ENCODE assay signal across 9 mouse cellular contexts in genomic region chr9:64639664-64640063, GRCm38 (mm10).
DNase-seq lines count a peak whose midpoint lies in the region; ATAC-seq lines count a peak whose summit lies in the region.
"Had no signal": no experiment of that assay in that cellular context is flagged by ENCODE, and none has a peak within 500 bp of the region (broad histone marks: within the 10 kb centered on the region; RNA-seq: fewer than 3 reads in every experiment).

No protein-coding gene starts in this region.

- H3K4me3 ChIP-seq in forebrain, embryonic 11.5 days (ENCODE audit: low read depth, low read length): no peak overlapping the region
- H3K4me3 ChIP-seq: liver, embryonic 15.5 days had no signal

- no peaks in the 10 kb centered on the region for H3K36me3 ChIP-seq in forebrain, embryonic 11.5 days (ENCODE audit: control insufficient read depth, insufficient read depth, low read length)
- H3K36me3 ChIP-seq: liver, embryonic 15.5 days had no signal

- no peak overlapping the region for H3K4me2 ChIP-seq in forebrain, embryonic 11.5 days (ENCODE audit: low read depth, low read length, severe bottlenecking)
- H3K4me2 ChIP-seq: liver, embryonic 15.5 days had no signal

- H3K4me1 ChIP-seq in forebrain, embryonic 11.5 days (replicated peaks; ENCODE audit: control insufficient read depth, insufficient read depth, low read length): peaks cover 3% of the 10 kb centered on the region; the same call in 1 of the 2 replicates

- 13% methylated on average over 5 of the region's 5 CpGs for WGBS in forebrain, embryonic 11.5 days

- H3K9me3 ChIP-seq in forebrain, embryonic 11.5 days (ENCODE audit: control insufficient read depth, low read length): no peaks in the 10 kb centered on the region
- H3K9me3 ChIP-seq: liver, embryonic 15.5 days had no signal

- DNase-seq in frontal cortex, postnatal 10 days (ENCODE audit: low spot score in 2 of 2): peak; percentile 20 to 25
- no peak for DNase-seq in frontal cortex, postnatal 25 days (ENCODE audit: low spot score in 2 of 2)
- peak; percentile 29 to 35 for DNase-seq in B cell, adult 2 months
- peak; percentile 33 for DNase-seq in c-Kit-positive CD71-negative TER-119-negative erythroid progenitor cells, embryonic 14.5 days (ENCODE audit: low read depth)
- DNase-seq in forebrain, embryonic 11.5 days (ENCODE audit: low spot score): peak; percentile 63
- DNase-seq in kidney, postnatal 14 days: peak; percentile 55
- peak; percentile 46 for DNase-seq in lung, postnatal 14 days
- peak; percentile 49 for DNase-seq in thymus, postnatal 0 days (ENCODE audit: low spot score)

- no peak for ATAC-seq in forebrain, embryonic 11.5 days (replicated peaks; ENCODE audit: low FRiP score)

- H3K27ac ChIP-seq in forebrain, embryonic 11.5 days (ENCODE audit: low read depth, low read length): no peak overlapping the region
- H3K27ac ChIP-seq: liver, embryonic 15.5 days had no signal

- peaks cover 12% of the 10 kb centered on the region; the same call in 1 of the 2 replicates for H3K27me3 ChIP-seq in forebrain, embryonic 11.5 days (ENCODE audit: control insufficient read depth, insufficient read depth, low read length)

- no peak overlapping the region for H3K9ac ChIP-seq in forebrain, embryonic 11.5 days (ENCODE audit: low read length)
- H3K9ac ChIP-seq: liver, embryonic 15.5 days had no signal

Comparison
In these comparisons a context has a peak if more than half of its experiments do, and no peak if none do; other contexts are left out.
1. DNase-seq: peak in frontal cortex, postnatal 10 days (2 of 2), B cell, adult 2 months (2 of 2), c-Kit-positive CD71-negative TER-119-negative erythroid progenitor cells, embryonic 14.5 days (single experiment), forebrain, embryonic 11.5 days (single experiment), kidney, postnatal 14 days (single experiment), lung, postnatal 14 days (single experiment) and thymus, postnatal 0 days (single experiment); none in frontal cortex, postnatal 25 days (0 of 2).